Mouse (Mus musculus): ENCODE measurements around the gene Cdk15.
A peak's percentile ranks its signal among the peaks of the same experiment; 100 is the strongest.

The Cdk15 gene

DNA sequence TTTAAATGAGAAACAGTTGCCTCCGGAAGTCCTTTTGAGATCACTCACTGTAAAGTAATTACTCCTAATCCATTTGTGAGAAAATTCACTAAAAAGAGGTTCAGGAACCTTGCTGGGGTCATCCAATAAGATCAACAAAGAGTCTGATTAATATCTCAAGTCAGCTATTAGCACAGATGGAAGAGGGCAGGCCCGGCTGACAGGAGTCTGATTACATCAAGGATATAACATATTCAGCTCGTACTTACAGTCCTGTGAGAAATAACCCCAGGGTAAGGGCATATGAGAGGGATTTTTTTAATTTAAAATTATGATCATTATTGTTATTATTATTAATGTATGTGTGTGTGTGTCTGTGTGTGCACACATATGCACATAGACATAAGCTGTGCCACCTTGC is 15.5 kb downstream of the Cdk15 start:
- DNase-seq (ENCODE audit: inconsistent ontology term), result no peak

DNA sequence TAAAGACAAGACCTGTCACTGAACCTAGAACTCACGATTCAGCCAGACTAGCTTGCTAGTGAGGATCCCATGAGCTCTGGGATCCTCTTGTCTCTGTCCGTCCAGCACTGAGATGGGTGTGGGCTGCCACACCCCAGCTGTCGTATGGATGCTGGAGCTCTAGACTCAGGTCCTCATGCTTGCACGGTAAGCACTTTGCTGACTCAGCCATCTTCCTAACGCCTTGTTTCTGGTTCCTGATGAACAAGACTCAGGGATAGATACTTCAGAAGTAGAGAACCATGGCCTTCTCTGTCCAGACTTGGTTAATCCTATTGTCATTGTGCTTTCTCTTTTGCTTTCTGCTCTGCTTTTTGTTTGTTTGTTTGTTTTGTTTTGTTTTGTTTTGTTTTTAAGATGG is 29.2 kb downstream of the Cdk15 start:
- no peak for DNase-seq (ENCODE audit: inconsistent ontology term)

DNA sequence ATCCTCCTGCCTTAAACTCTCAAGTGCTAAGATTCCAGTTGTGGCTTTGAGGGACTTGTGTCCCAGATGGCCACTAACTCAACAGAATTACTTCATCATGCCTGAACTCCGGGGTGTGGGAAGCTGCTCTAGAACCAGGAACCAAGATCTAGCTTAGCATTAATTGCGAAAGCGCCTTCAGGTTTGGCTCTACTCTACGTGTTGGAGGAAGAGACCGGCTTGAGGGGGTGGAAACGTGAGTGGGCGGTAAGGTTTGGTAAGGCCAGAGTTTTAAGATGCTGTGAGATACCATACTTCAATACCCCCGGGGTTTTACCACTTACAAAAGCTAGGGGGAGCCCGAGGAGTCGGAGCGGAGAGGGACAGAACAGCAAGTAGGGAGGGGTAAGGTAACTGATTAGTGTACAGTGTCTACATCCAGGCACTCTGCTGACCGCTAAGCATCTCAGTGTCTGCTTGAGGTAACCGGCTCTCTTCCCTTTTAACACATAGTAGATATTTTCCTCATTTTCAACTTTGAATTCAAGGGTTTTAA is 29.7 kb downstream of the Cdk15 start:
- no peak for DNase-seq (ENCODE audit: inconsistent ontology term)

- no peak for DNase-seq (ENCODE audit: inconsistent ontology term)
Observed at GRCm38 (mm10) chr1:59287733-59288132, 31.0 kb downstream of the Cdk15 start.

DNA sequence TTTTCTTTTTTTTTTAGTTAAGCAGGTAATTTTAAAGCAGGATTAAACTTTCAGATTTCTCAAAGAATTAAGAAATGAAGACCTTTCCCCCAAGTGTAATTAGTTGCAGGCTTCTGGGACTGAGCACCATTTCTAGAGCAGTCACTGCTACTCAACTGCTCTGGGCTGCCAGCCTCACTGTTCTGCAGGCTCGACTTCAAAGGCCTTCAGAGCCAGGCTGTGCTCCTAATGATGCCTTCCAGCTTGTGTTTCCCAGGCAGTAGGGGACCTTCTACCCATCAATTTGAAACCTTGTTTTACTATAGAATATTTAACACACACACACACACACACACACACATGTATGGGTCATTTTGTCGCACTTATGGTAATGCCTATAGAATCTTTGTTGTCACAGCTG is 34.9 kb downstream of the Cdk15 start:
- DNase-seq (ENCODE audit: inconsistent ontology term), result no peak

- DNase-seq (ENCODE audit: inconsistent ontology term), result no peak
Observed at GRCm38 (mm10) chr1:59295769-59296168, 39.1 kb downstream of the Cdk15 start.

GRCm38 (mm10) chr1:59297167-59297566 is 40.5 kb downstream of the Cdk15 start:
- no peak for DNase-seq (ENCODE audit: inconsistent ontology term)

DNA sequence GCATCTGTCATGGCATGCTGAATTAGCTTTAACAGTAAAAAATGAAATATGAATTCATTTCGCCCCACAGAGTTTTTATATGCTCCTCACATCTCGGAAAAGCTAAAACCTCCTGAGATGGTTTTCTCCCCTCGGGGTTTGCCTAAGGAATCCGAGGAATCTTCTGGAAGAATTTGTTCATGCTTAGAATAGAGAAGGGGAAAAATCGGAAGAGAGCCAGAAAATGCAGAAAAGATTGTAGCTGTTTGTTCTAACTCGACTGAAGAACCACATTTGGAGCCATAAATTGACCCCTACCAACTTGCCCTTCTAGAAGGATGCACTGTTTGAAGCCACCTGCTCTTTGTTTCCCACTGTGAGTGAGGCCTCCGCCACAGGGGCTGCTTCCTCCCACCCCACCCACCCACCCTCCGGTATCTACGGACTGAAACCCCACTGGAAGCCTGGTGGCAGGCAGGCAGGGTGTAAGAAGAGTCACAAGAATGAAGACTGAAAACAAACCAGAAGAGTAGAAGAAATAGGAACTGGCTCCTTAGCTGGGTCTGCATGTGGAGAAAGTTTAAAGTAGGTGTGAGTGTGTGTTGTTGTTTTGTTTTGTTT is 41.9 kb downstream of the Cdk15 start:
- peak; percentile 64 for DNase-seq (ENCODE audit: inconsistent ontology term)

GRCm38 (mm10) chr1:59307310-59307709 is 50.6 kb downstream of the Cdk15 start:
- DNase-seq (ENCODE audit: inconsistent ontology term), result no peak

DNA sequence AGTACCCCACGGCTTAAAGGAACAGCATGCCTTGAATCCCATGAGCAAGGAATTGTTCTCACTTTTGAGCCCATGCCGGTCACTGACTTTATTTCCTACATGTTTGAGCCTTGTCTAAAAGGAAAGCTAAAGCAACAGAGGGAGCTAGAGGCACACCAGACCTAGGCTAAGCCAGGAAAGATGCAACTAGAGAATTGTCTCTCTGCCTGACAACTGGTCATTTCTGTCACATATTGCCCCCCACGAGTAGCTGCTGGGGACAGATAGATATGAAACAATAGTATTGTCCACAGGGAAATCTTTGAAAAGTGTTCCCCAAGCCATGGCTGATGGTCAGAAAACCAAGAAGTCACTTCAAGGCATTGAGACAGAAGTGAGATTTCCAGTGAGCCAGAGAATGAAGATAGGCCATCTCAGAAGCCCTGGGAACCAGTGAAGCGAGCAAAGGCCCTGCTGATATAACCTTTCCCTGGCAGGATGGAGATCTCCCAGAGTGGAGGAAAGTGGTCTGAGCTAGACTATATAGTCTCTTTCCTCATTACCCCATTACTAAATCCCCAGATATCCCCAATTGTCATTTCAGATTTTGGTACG is 54.7 kb downstream of the Cdk15 start:
- DNase-seq (ENCODE audit: inconsistent ontology term), result no peak

DNA sequence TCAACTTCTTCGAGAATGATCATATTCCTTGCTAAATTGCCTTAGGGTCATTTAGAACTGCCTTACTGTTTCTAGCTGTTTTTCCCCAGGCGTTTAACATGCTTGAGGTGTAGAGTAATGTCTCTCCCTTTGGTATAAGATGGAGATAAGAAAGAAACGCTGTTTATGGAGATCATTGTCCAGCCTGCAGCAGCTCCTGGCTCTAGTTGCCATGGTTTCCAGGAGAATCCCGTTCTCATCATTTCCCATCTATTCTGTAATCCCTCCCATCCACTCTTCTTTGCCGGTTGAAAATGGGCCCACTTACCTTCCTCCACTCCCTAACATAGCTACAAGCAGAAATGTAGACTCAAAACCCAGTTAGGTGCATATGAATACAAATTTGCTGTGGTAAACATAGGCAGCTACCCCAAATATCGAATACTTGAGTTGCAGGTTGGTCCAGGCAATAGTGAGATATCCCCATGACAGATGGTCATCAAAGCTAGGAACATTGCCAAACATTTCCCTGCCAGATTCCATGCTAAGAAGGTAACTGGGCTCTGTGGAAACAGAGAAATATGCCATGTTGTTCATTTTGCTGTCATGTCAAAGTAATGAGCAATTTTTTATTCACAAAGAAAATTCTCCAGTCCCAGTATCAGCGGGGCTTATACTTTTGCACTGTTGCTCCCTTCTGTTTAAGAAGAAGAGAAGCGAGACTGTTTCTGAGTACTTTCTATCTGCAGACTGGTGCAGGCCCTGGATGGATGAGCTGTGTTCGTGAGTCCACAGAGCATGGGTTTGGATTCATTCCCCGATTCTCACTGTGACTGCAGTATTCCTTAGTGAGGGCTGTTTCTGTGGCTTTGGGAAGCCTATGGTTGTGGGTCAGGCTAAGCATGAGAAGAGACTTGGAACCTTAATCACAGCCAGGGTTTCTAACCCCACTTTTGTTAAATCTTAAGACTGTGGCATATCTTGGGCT is 55.8 kb downstream of the Cdk15 start:
- DNase-seq (ENCODE audit: inconsistent ontology term), result no peak

GRCm38 (mm10) chr1:59313154-59313940 is 56.6 kb downstream of the Cdk15 start:
- no peak for DNase-seq (ENCODE audit: inconsistent ontology term)

DNA sequence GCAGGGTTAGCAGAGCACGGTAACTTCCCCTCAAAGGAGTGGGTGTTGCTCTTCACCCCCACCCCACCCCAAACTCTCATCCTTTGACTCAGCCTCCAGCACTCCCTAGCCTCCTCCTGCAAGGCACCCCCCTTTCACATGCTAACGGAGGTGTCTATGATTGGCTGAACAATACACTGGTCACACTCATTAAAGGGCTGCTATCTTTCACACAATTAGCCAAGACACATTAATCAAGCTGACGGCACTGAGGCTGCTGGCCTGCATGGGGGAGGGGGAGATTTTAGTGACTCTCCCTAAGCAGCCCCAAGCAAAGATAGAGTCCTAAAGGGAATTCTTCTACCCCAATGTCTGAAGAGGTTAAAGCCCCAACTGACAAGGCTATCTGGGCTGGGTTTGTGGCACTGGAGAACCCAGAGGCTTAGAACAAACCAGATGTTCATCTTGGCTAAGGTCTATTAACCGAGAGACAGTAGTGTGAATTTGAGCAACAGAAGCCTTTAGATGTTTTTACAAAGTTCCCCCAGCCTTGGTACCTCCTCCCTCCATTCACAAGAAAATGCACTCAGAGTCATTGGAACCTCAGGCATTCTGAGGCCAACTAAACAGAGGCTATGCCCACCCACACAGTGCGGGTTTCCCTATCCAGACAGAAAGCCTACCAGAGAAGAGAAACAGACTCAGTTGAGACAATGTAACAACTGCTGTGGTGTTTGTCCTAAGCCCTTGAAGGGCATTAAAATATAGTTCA is 58.5 kb downstream of the Cdk15 start:
- no peak for DNase-seq (ENCODE audit: inconsistent ontology term)

DNA sequence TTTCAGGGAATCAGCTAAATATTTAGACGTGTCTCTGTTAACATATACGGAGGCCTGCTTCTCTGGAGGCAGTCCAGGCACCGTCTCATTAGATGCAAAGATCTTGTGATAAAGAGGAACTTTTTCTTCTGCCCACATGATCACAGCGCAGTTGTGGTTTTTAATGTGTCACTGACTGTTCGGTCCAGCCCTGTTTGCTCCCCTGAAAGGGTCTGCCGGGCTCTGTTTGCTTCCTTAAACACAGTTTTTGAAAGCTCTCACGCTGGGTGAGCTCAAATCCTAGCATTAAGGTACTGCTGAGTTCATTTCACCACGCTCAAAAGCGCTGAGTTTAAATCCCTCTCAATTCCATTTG is 59.3 kb downstream of the Cdk15 start:
- no peak for DNase-seq (ENCODE audit: inconsistent ontology term)

DNA sequence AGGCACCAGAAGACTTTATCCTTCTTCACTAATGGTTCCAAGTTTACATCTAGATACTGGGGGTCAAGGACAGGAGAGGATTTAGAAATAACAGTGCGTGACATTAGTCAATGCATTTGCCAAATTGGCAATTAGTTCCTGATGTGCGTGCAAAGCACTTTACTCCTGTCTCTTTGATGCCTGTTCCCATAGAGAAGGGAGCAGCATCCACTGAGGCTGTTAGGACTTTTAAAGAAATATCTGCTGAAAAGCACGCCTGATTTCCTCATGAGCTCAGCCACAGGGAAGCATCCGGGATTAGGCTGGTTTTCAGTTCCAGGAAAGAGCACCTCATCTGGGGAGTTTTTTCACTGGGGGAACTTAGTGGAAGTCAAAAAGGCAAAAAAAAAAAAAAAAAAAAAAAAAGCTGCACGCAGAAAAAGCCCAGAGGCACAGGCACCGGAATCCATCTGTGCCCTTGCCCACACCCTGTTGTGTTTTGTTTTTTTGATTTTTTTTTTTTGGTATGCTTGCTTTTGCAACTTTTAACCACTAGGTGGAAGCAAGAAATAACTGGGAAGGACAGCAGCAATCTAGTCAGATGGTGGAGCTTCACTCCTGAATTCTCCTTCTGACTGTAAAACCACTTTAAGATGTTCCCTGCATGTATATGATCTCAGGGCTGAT is 59.8 kb downstream of the Cdk15 start:
- DNase-seq (ENCODE audit: inconsistent ontology term), result peak; percentile 65

DNA sequence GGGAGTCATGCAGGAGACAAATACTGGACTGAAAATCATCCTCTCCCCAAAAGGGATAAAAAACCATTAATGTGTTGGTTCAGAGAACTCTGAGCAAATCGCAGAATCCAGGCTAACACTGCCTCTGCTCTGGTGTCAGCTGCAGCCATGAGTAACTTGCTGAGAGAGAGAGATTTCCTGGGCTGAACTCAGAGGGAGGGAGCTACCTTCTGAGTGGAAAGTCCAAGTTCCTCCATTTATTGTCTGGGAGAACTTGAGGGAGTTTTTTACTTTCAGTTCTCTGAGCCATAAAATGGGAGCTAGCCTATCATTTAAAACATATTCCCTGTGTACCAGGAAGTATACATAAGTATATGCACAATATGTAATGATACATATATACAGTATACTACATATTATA is 60.7 kb downstream of the Cdk15 start:
- no peak for DNase-seq (ENCODE audit: inconsistent ontology term)

DNA sequence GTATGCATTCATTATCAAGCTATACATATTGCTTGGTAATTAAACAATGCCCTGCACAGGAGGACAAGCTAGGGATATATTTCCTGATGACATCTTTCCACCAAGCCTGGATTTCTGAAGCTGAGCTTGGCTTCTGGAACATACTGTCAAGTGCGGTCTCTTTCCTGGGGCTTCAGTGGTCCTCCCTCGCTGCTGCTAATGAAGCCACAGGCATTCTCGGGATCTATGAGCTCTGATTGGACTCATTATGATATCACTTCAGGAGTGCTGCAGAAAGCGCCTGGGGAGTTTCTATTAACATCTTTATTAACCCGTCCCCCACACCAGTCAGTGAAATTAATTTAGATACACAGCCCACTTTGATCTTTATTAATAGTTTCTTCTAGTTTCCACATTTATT is 62.2 kb downstream of the Cdk15 start:
- no peak for DNase-seq (ENCODE audit: inconsistent ontology term)

DNA sequence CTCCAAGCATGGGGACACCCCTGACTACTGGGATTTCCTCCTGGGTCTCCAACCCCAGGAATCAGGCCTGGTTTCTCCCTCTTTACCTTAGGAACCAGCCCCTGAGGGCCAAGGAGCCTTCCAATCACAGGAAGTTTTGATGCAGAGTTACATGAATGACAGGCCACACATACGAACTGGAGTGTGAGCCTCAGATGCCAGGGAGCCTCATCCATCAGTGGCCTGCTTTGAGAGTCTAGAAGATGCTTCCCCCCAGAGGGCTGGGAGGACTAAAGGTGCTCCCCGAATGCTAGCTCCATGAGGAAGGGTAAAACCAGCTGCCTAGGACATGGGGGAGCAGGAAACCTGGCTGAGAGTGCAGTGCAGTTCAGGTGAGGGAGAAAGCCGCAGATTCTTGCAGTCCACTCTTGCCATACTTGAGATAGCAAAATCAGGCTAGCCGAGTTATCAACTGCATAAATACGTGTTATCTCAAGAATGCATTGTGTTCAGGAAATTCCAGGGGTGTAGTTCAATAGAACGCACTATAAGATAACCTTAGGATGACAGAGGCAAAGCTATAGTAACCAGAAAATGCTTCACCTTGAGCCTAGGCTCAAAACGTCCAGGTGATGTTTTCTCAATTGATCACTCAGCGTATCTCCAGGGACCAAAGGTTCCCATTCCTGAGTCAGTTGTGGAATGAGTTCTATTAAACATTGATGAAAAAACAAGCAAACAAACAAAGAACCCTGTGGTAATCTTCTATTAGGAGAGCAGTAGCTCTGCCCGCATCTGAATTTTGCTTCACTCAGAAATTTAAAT is 64.6 kb downstream of the Cdk15 start:
- no peak for DNase-seq (ENCODE audit: inconsistent ontology term)
